Mouse (Mus musculus): ENCODE results near the gene Prss34. TPM values are rescaled to one million over a fixed set of nuclear protein-coding genes. Genes with fewer than 3 reads are reported as not detected.

Gene Prss34
- polyA plus RNA-seq, 1 experiment from 2014 or later: 0.09 TPM

DNA sequence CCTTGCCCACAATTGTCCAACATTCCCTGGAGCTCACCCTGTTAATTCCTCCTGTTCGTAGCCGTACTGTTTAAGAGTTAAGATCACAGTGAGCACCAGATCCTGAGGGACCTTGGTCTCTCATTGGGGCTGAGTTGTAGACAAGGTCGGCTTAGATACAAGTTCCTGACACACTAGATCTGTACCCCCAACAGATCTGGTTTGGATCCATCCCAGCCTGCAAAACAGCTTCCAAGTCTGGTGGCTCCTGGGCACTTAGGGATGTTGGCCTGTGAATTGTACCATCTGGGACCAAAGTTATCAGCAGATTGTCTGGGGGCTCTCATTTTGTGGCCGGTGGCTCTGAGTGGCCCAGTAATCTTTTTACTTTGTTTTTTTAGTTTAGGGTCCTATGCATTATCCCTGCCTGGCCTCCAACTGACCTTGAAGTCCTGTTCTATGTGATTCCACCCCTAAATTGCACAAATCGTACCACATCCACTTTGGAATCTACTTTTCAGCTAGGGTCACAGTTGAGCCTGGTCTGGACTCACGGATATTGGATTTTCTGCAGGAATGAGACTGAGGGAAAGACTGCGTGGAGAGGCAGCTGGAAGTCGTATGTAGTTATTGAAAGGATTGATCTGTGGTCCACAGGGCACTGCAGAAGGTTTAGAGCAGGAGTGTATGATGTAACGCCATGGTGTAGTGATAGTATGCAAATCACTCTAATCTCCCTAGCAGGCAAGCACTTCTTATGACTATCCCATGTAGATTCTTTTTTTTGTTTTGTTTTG is 23.4 kb upstream of the Prss34 start, which contains the start of gene Ube2i:
Gene Ube2i (minus strand): TSS at position 52 of the 776 bp plus-strand sequence.
- H3K4me1 ChIP-seq (replicated peaks; ENCODE audit: insufficient read depth, low read length): peaks cover 19% of the 10 kb centered on the region; the same call in 1 of the 2 replicates
- no peak for DNase-seq (ENCODE audit: low spot score)
- no peaks in the 10 kb centered on the region for H3K36me3 ChIP-seq (ENCODE audit: insufficient read depth, low read length)
- peak within 1 kb of the TSS; percentile 100 for H3K4me3 ChIP-seq (replicated peaks; ENCODE audit: low read depth, low read length)
- ATAC-seq (replicated peaks; ENCODE audit: low FRiP score, low read depth): no peak
- H3K4me2 ChIP-seq (ENCODE audit: low read length): peak within 1 kb of the TSS; percentile 52
- TF ChIP-seq CTCF (IDR thresholded peaks at IDR 0.05; ENCODE audit: low read depth): no peak
- H3K27ac ChIP-seq: peak within 1 kb of the TSS; percentile 99
- 84% methylated on average over 9 of the region's 9 CpGs for WGBS
- H3K27me3 ChIP-seq (ENCODE audit: insufficient read depth, low read length): no peaks in the 10 kb centered on the region
- H3K9me3 ChIP-seq (replicated peaks; ENCODE audit: low read length): no peaks in the 10 kb centered on the region
- peak within 1 kb of the TSS; percentile 100 for H3K9ac ChIP-seq (ENCODE audit: low read depth, low read length)

DNA sequence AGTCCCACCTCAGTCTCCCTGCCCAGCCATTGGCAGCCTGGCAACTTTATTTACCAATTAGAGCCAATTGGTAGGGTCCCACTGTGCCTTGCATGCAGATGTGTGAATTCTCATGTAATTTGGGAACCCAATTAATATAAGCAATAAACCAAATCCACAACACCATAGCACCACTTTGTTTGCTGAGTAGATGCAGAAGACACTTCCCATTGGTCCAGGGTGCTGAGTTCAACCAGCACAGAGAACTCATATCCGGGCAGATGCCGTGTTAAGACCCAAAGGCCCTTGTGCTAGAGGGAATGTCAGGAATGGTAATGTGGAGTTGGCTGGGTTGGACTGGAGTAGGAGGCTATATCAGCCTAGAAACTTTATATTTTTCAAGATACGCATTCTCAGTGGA is 22.4 kb upstream of the Prss34 start:
- no peak for ATAC-seq (replicated peaks; ENCODE audit: low FRiP score, low read depth)
- no peak for DNase-seq (ENCODE audit: low spot score)
- H3K4me3 ChIP-seq (replicated peaks; ENCODE audit: low read depth, low read length): no peak overlapping the region
- H3K9me3 ChIP-seq (replicated peaks; ENCODE audit: low read length): no peaks in the 10 kb centered on the region
- no peak overlapping the region for H3K27ac ChIP-seq
- no peak for TF ChIP-seq CTCF (IDR thresholded peaks at IDR 0.05; ENCODE audit: low read depth)
- 94% methylated on average over 3 of the region's 3 CpGs for WGBS
- H3K4me2 ChIP-seq (ENCODE audit: low read length): no peak overlapping the region
- no peaks in the 10 kb centered on the region for H3K27me3 ChIP-seq (ENCODE audit: insufficient read depth, low read length)
- H3K4me1 ChIP-seq (replicated peaks; ENCODE audit: insufficient read depth, low read length): peaks cover 12% of the 10 kb centered on the region; the same call in 1 of the 2 replicates
- H3K9ac ChIP-seq (ENCODE audit: low read depth, low read length): no peak overlapping the region
- H3K36me3 ChIP-seq (ENCODE audit: insufficient read depth, low read length): no peaks in the 10 kb centered on the region

DNA sequence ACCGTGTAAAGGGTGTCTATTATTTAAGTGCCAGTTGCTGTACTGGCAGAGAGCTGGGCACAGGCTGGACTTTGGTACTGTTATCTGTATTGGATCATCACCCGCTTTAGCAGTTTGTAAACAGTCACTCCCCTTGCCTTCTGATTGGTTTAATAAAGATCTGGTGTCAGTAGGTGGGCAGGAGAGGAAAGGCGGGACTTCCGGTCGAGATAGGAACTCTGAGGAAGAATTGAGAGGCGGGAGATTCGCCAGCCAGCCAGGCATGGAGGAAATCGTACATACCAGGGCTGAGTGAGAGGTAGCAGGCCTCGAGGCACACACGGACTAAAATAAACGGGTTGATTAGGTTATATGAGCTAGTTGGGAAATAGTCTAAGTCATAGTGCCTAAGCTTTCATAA is 16.1 kb upstream of the Prss34 start:
- no peak overlapping the region for H3K4me2 ChIP-seq (ENCODE audit: low read length)
- no peak overlapping the region for H3K4me3 ChIP-seq (replicated peaks; ENCODE audit: low read depth, low read length)
- no peaks in the 10 kb centered on the region for H3K4me1 ChIP-seq (replicated peaks; ENCODE audit: insufficient read depth, low read length)
- no peak overlapping the region for H3K27ac ChIP-seq
- peak; percentile 51 for DNase-seq (ENCODE audit: low spot score)
- no peak overlapping the region for H3K9ac ChIP-seq (ENCODE audit: low read depth, low read length)
- H3K27me3 ChIP-seq (ENCODE audit: insufficient read depth, low read length): no peaks in the 10 kb centered on the region
- H3K9me3 ChIP-seq (replicated peaks; ENCODE audit: low read length): no peaks in the 10 kb centered on the region
- TF ChIP-seq CTCF (IDR thresholded peaks at IDR 0.05; ENCODE audit: low read depth): no peak
- WGBS: 33% methylated on average over 11 of the region's 11 CpGs
- no peaks in the 10 kb centered on the region for H3K36me3 ChIP-seq (ENCODE audit: insufficient read depth, low read length)
- no peak for ATAC-seq (replicated peaks; ENCODE audit: low FRiP score, low read depth)

DNA sequence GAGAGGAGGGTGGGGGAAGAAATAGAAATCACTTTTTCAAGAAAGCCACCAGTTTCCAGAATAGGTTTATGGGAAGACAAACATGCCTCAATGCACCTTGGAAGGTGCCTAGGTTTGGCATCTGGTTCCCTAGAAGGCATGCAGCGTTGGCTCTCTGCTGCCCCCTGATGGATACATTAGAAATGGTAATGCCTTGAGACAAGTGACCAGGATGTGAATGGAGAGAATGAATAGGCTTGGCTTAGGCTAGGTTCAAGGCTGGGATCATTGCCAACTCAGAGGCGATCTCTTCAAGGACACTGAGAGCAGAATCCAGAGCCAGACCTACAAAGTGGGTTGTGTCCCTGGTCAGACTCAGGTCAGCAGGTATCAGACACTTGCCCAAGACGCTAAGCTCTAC is 13.2 kb upstream of the Prss34 start:
- Histone ChIP-seq H3K4me3 (replicated peaks; ENCODE audit: low read depth, low read length) (no peak overlapping the region), H3K9me3 (replicated peaks; ENCODE audit: low read length) (no peaks in the 10 kb centered on the region), H3K27me3 (ENCODE audit: insufficient read depth, low read length) (no peaks in the 10 kb centered on the region), H3K4me2 (ENCODE audit: low read length) (no peak overlapping the region), H3K36me3 (ENCODE audit: insufficient read depth, low read length) (no peaks in the 10 kb centered on the region), H3K27ac (no peak overlapping the region), H3K9ac (ENCODE audit: low read depth, low read length) (no peak overlapping the region), H3K4me1 (replicated peaks; ENCODE audit: insufficient read depth, low read length) (no peaks in the 10 kb centered on the region)
- peak; percentile 73 for DNase-seq (ENCODE audit: low spot score)
- ATAC-seq (replicated peaks; ENCODE audit: low FRiP score, low read depth): no peak
- 19% methylated on average over 3 of the region's 3 CpGs for WGBS
- TF ChIP-seq CTCF (IDR thresholded peaks at IDR 0.05; ENCODE audit: low read depth): peak; percentile 97

DNA sequence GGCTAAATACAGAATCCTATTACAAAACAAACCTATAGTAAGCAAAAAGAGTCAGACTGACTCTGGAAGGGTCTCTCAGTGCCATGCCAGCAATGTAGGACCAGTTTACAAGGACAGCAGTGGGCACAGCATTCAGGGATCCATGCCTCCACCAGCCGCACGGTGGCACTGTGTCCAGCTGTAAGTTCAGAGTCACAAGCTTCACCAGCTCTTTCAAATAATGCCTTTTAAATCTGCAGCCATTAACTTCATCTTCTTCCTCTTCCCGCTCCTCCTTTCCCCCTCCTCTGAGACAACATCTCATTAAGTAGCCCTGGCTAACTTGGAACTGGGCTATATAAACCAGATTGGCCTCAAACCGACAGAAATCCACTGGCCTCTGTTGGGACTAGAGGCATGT is 9.4 kb upstream of the Prss34 start:
- Histone ChIP-seq H3K9ac (ENCODE audit: low read depth, low read length) (no peak overlapping the region), H3K27ac (no peak overlapping the region), H3K4me2 (ENCODE audit: low read length) (no peak overlapping the region), H3K4me3 (replicated peaks; ENCODE audit: low read depth, low read length) (no peak overlapping the region), H3K4me1 (replicated peaks; ENCODE audit: insufficient read depth, low read length) (no peaks in the 10 kb centered on the region), H3K36me3 (ENCODE audit: insufficient read depth, low read length) (no peaks in the 10 kb centered on the region), H3K27me3 (ENCODE audit: insufficient read depth, low read length) (no peaks in the 10 kb centered on the region), H3K9me3 (replicated peaks; ENCODE audit: low read length) (no peaks in the 10 kb centered on the region)
- peak; percentile 66 for DNase-seq (ENCODE audit: low spot score)
- no peak for ATAC-seq (replicated peaks; ENCODE audit: low FRiP score, low read depth)
- TF ChIP-seq CTCF (IDR thresholded peaks at IDR 0.05; ENCODE audit: low read depth): peak; percentile 77
- 17% methylated on average over 4 of the region's 4 CpGs for WGBS

DNA sequence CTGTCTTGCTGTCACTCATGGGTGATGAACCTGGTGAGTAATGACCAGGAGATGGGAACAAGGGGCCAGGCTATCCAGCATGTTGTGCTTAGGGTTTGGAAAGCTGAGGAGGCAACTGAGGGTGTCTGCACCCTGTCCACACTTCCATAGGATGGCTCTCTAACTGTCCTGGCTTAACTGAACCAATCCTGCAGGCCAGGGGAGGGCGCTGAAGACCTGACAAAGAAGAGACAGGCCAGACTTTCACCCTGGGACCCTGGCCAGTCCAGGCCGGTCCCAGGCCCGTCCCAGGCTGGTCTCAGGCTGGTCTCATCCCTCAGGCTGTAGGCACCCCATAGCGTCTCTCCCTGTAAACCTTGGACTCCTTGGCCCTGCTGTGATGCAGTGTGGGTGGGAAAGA is 7.8 kb upstream of the Prss34 start:
- ATAC-seq (replicated peaks; ENCODE audit: low FRiP score, low read depth) (no peak), DNase-seq (ENCODE audit: low spot score) (no peak)
- TF ChIP-seq CTCF (IDR thresholded peaks at IDR 0.05; ENCODE audit: low read depth): peak; percentile 37; the same call in 1 of the 2 replicates
- Histone ChIP-seq H3K27me3 (ENCODE audit: insufficient read depth, low read length) (no peaks in the 10 kb centered on the region), H3K4me2 (ENCODE audit: low read length) (no peak overlapping the region), H3K9me3 (replicated peaks; ENCODE audit: low read length) (no peaks in the 10 kb centered on the region), H3K36me3 (ENCODE audit: insufficient read depth, low read length) (no peaks in the 10 kb centered on the region), H3K4me3 (replicated peaks; ENCODE audit: low read depth, low read length) (no peak overlapping the region), H3K9ac (ENCODE audit: low read depth, low read length) (no peak overlapping the region), H3K4me1 (replicated peaks; ENCODE audit: insufficient read depth, low read length) (no peaks in the 10 kb centered on the region), H3K27ac (no peak overlapping the region)
- 32% methylated on average over 4 of the region's 4 CpGs for WGBS

All from kidney, postnatal 0 days (tissue).